1 mouse cellular context compared by ENCODE assay signal in genomic region chr10:81355533-81355932, GRCm38 (mm10).
TF ChIP-seq lines count a peak whose summit lies in the region.

No protein-coding gene starts in this region.

TF ChIP-seq in ES-E14, 5 proteins besides CTCF, POLR2A, EP300 and RAD21:
- TF ChIP-seq ZC3H11A (IDR thresholded peaks at IDR 0.05; ENCODE audit: borderline replicate concordance, low read depth, low read length) (no peak), ZNF384 (IDR thresholded peaks at IDR 0.05; ENCODE audit: low read depth, low read length) (no peak), HCFC1 (IDR thresholded peaks at IDR 0.05; ENCODE audit: borderline replicate concordance, insufficient read depth, low read length) (no peak), MAFK (IDR thresholded peaks at IDR 0.05; ENCODE audit: insufficient read depth, low read depth, low read length) (no peak), CHD2 (IDR thresholded peaks at IDR 0.05; ENCODE audit: low read depth, low read length) (no peak)
